Mouse (Mus musculus) lung, embryonic 15.5 days (tissue): ENCODE data around the gene Pds5a. TPM values are rescaled to one million over a fixed set of nuclear protein-coding genes. Genes with fewer than 3 reads are reported as not detected.

Experiments
- polyA plus RNA-seq: library from polyadenylated mRNA; unstranded; fragments of >200 nt; fragmentation: Nextera tagmentation; extraction: Ambion mirVana; gene quantifications from 2 replicates; pipeline ENCODE4 v1.2.1, GENCODE M21; 2015

Gene Pds5a
- polyA plus RNA-seq, 1 experiment from 2014 or later, result 71.7 TPM

Other genes with a start within 250 kb of the Pds5a start
- not detected in 2 replicates for gene Gm43552, start 205.4 kb downstream of the Pds5a start, polyA plus RNA-seq
- gene Smim14, start 161.1 kb downstream of the Pds5a start, polyA plus RNA-seq, result 99.4 and 108 TPM in 2 replicates
- 165 and 167 TPM in 2 replicates for gene Ube2k, start 161.0 kb downstream of the Pds5a start, polyA plus RNA-seq
- gene N4bp2, start 65.2 kb upstream of the Pds5a start, polyA plus RNA-seq, result 18.0 and 21.3 TPM in 2 replicates
- 1.1 and 3.4 TPM in 2 replicates for gene Rhoh, start 162.9 kb upstream of the Pds5a start, polyA plus RNA-seq
- 0.39 and 1.0 TPM in 2 replicates for gene Chrna9, start 236.6 kb upstream of the Pds5a start, polyA plus RNA-seq